Mouse (Mus musculus): Measurements from ENCODE around the gene Acsl4. TPM values are rescaled to one million over a fixed set of nuclear protein-coding genes. Genes with fewer than 3 reads are reported as not detected.

Acsl4 gene
- polyA plus RNA-seq (2014; fragmentation: Illumina TruSeq; extraction: RNeasy Lipid Tissue Mini Kit (QIAGEN cat#74804); ENCODE audit: low read depth, low replicate concordance): 66.1 TPM

DNA sequence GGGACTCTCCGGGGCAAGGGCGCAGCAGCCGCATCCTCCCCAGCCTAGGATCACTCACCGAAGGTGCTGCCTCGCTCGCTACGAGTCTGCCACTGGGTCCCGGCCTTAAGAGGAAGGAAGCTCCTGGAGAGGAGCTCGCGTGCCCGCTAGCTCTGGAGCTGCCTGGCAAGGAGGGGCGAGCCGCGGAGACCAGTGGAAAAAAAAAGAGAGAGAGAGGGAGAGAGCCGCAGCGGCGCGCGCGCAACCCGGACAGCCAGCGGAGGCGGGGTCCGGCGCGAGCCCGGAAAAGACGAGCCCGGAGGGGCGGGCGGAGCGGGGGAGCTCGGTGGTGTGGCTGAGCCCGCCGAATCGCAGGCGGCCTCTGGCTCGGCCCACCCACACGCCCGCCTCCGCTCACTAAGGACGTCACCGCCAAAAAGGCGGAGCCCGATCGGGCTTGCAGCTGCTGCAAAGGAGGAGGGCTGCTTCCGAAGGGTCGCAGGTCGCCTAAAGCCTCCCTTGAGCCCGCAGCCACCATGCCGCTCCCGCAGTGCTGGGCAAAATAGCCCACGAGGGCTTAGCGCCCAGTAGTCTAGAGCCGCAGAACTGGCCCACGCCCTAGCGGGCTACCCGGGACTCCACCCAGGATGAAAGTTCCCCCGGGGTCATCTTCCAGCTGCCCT, at the start of gene Acsl4:
Gene Acsl4 (minus strand): TSS at position 289 of the 662 bp plus-strand sequence.

GRCm38 (mm10) chrX:142305869-142306581, 84.3 kb downstream of the Acsl4 start, which contains the start of gene Kcne1l:
TSS of gene Kcne1l (minus strand) at chrX:142306294.

Other genes starting within 250 kb of the Acsl4 start
- not detected for gene Gucy2f, start 193.6 kb downstream of the Acsl4 start, polyA plus RNA-seq (2014; fragmentation: Illumina TruSeq; extraction: RNeasy Lipid Tissue Mini Kit (QIAGEN cat#74804); ENCODE audit: low read depth, low replicate concordance)
- 93.2 TPM for gene Nxt2, start 163.8 kb downstream of the Acsl4 start, polyA plus RNA-seq (2014; fragmentation: Illumina TruSeq; extraction: RNeasy Lipid Tissue Mini Kit (QIAGEN cat#74804); ENCODE audit: low read depth, low replicate concordance)
- not detected for gene Kcne1l, start 84.2 kb downstream of the Acsl4 start, polyA plus RNA-seq (2014; fragmentation: Illumina TruSeq; extraction: RNeasy Lipid Tissue Mini Kit (QIAGEN cat#74804); ENCODE audit: low read depth, low replicate concordance)